Mouse (Mus musculus) thymus, postnatal 10 days (tissue): Measurements from ENCODE around the gene Cpne1.
"Not testable (repeated sequence)": the region's sequence is repeated elsewhere in the genome, so short reads cannot be mapped to it uniquely, and the experiment has no call there.

Experiments used
- DNase-seq, 2 experiments: peaks; one replicate each; pipeline ENCODE4 v3.0.0; 2021; ENCODE audit warnings: low spot score in 2 of 2

Cpne1 gene

GRCm38 (mm10) chr2:156111358-156112079, at the start of gene Cpne1, which contains the start of gene Rbm12:
Gene Cpne1, minus strand, starts transcription at chr2:156111965.
Gene Rbm12, minus strand, starts transcription at chr2:156111978.
- peak; percentile 91 to 95 for DNase-seq

GRCm38 (mm10) chr2:156151538-156151937, 39.8 kb upstream of the Cpne1 start:
- no peak for DNase-seq

- no peak for DNase-seq
These were observed 35.7 kb upstream of the Cpne1 start for GRCm38 (mm10) chr2:156147316-156147915.

- DNase-seq: no peak
These were observed 34.7 kb upstream of the Cpne1 start for GRCm38 (mm10) chr2:156146272-156146989.

- no peak for DNase-seq
These were observed 33.8 kb upstream of the Cpne1 start for GRCm38 (mm10) chr2:156145486-156146130.

GRCm38 (mm10) chr2:156143953-156144724, 32.4 kb upstream of the Cpne1 start, which contains the start of the genes Romo1 and Nfs1:
Gene Romo1, plus strand, starts transcription at chr2:156144039.
Gene Nfs1, minus strand, starts transcription at chr2:156144186.
- peak; percentile 93 to 94 for DNase-seq

- DNase-seq: no peak
These were observed 31.6 kb upstream of the Cpne1 start for GRCm38 (mm10) chr2:156143367-156143766.

- no peak for DNase-seq
These were observed 31.1 kb upstream of the Cpne1 start for GRCm38 (mm10) chr2:156142820-156143219.

GRCm38 (mm10) chr2:156135695-156136094, 23.9 kb upstream of the Cpne1 start:
- DNase-seq: no peak

GRCm38 (mm10) chr2:156134161-156134560, 22.4 kb upstream of the Cpne1 start:
- DNase-seq: no peak

- no peak for DNase-seq
These were observed 15.2 kb upstream of the Cpne1 start, which contains the start of gene Gm28036 for GRCm38 (mm10) chr2:156126992-156127391. Gene Gm28036, minus strand, starts transcription at chr2:156127092.

- DNase-seq: no peak
These were observed 12.0 kb upstream of the Cpne1 start for GRCm38 (mm10) chr2:156123731-156124130.

- DNase-seq: no peak
These were observed 7.8 kb upstream of the Cpne1 start for GRCm38 (mm10) chr2:156119566-156119965.

GRCm38 (mm10) chr2:156112080-156112423, 287 bp upstream of the Cpne1 start:
- not testable (repeated sequence) for DNase-seq

GRCm38 (mm10) chr2:156110627-156111357, 973 bp downstream of the Cpne1 start:
- no peak for DNase-seq

- no peak for DNase-seq
These were observed 19.8 kb downstream of the Cpne1 start for GRCm38 (mm10) chr2:156091926-156092325.

GRCm38 (mm10) chr2:156089799-156090198, 22.0 kb downstream of the Cpne1 start:
- DNase-seq: no peak

- DNase-seq: no peak
These were observed 24.2 kb downstream of the Cpne1 start for GRCm38 (mm10) chr2:156087391-156088110.

- DNase-seq: no peak
These were observed 27.2 kb downstream of the Cpne1 start for GRCm38 (mm10) chr2:156084541-156084940.

- no peak for DNase-seq
These were observed 31.4 kb downstream of the Cpne1 start for GRCm38 (mm10) chr2:156080391-156080790.
